Mouse (Mus musculus): ENCODE measurements around the gene Pon2.

The Pon2 gene

GRCm38 (mm10) chr6:5292841-5293240 lies 5.4 kb downstream of the Pon2 start:
- DNase-seq (ENCODE audit: low spot score in 2 of 2), result no peak

- no peak for DNase-seq (ENCODE audit: low spot score in 2 of 2)
Measured at GRCm38 (mm10) chr6:5291450-5291849, 6.8 kb downstream of the Pon2 start.

DNA sequence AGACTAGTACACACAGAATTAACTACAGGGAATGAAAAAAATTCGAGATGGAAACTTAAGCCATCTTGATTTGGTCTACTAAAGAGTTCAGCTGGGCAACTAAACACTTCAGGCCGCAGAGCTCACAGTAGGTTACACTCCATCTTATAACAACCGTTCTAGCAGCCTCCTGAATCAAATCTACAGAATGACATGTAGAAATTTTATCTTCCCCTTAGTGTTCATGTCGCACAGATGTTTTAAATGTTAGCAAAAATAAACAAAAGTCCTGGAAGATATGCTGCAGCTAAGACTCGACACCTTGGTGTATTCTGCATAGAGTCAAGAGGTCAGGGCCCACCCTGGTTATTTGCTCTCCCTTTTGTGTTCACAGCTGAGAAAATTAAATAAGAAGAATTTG lies 10.3 kb downstream of the Pon2 start:
- DNase-seq (ENCODE audit: low spot score in 2 of 2), result no peak

GRCm38 (mm10) chr6:5287392-5287791 lies 10.9 kb downstream of the Pon2 start:
- DNase-seq (ENCODE audit: low spot score in 2 of 2), result no peak

DNA sequence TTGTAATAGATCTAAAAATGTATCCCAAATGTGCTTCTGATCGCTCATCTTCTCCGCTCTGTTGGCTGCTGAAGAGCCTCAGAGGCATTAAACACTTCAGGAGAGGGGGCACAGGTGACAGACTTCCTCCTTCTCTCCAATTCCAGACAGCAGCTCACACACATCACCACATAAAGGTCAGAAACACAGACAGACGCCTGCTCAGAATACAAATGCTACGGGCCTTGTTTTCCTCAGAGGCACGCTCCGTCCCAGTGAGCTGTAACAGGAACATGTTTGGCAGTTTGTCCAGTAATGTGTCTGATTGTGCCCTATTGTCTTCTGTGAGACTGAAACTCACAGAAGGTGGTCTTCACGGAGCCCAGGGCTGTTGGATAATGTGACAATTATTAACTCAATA lies 15.8 kb downstream of the Pon2 start:
- no peak for DNase-seq (ENCODE audit: low spot score in 2 of 2)

- DNase-seq (ENCODE audit: low spot score in 2 of 2), result no peak
Measured at GRCm38 (mm10) chr6:5280576-5281305, 17.5 kb downstream of the Pon2 start.

- no peak for DNase-seq (ENCODE audit: low spot score in 2 of 2)
Measured at GRCm38 (mm10) chr6:5277972-5278371, 20.3 kb downstream of the Pon2 start.

- DNase-seq (ENCODE audit: low spot score in 2 of 2), result no peak
Measured at GRCm38 (mm10) chr6:5269641-5270040, 28.6 kb downstream of the Pon2 start.

GRCm38 (mm10) chr6:5264793-5265192 lies 33.5 kb downstream of the Pon2 start:
- no peak for DNase-seq (ENCODE audit: low spot score in 2 of 2)

GRCm38 (mm10) chr6:5263250-5263999 lies 34.8 kb downstream of the Pon2 start:
- no peak for DNase-seq (ENCODE audit: low spot score in 2 of 2)

GRCm38 (mm10) chr6:5262322-5263249 lies 35.7 kb downstream of the Pon2 start:
- no peak for DNase-seq (ENCODE audit: low spot score in 2 of 2)

GRCm38 (mm10) chr6:5255722-5256451 lies 42.4 kb downstream of the Pon2 start, which contains the start of gene Pon3:
Gene Pon3 (minus strand): TSS chr6:5256286.
- peak in 1 of 2 experiments; percentile 4 for DNase-seq (ENCODE audit: low spot score in 2 of 2)

DNA sequence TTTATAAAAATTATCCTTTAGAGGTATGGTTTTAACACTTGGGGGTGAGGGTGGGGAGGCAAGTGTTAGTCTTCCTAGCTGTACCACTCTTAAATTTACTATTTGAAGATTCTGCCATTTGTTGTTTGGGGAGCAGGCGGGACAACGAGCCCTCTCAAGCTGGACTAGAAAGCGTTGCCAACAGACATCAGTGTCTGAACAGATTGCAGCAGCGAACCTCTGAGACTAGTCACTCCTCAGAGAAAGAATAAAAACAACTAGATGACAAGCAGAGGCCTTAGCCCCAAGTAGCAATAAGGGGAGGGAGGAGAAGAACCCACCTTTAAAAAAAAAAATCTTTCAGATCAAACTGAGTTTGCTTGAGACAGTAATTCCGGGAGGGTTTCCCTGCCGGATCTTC lies 43.0 kb downstream of the Pon2 start:
- no peak for DNase-seq (ENCODE audit: low spot score in 2 of 2)

DNA sequence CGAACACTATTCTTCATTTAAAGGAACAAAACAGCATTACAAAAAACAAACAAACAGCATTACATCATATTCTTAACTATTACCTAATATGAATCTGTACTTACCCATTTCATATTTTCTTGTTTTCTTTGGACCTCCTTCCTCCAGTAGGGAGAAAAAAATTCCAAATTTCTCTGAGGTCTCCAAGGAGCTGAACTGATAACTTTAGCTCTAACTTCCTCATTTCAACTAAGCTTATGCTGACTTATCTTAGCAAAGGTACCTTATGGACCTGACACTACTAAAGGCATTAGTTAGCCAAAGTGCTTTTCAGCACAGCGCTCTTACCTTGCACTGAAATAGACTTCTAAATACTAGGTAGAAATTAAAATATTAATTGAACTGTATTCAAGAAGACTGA lies 43.4 kb downstream of the Pon2 start:
- DNase-seq (ENCODE audit: low spot score in 2 of 2), result no peak

DNA sequence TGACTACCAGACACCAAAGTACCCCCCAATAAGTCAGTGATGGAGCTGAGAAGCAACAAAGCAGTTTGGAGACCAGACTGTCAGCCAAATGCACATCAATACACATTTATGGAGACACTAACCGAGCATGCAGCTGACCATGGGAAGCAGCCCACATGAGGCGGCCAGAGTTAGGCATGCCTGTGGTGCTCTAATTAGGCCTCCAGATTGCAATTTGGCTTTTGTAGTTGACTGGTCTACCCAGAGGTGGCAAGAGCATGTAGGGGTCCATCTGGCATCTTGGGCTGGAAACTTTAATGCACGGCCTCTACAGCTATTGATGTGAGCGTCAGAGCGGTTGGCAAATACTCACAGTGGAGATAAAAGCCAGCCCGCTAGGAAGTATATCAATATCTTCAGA lies 52.3 kb downstream of the Pon2 start:
- DNase-seq (ENCODE audit: low spot score in 2 of 2), result no peak

DNA sequence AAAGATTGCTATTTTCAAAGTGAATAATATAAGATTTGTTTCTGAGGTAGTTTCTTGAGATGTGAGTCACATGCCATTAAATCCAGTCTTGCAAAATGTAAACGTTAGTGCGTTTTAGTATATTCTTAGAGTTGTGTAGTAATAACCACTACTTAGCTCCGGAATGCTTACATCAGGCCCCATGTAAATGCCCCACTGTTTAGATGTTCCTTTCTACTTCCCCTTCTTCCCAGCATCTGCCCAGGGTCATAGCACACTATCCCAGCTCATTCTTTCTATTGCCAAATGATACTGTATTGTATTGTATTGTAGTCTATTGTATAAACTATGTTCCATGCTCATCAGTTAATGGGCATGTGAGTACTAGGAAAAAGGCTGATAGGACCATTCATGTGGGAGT lies 59.5 kb downstream of the Pon2 start:
- DNase-seq (ENCODE audit: low spot score in 2 of 2), result no peak

- DNase-seq (ENCODE audit: low spot score in 2 of 2), result no peak
Measured at GRCm38 (mm10) chr6:5237510-5237909, 60.7 kb downstream of the Pon2 start.

DNA sequence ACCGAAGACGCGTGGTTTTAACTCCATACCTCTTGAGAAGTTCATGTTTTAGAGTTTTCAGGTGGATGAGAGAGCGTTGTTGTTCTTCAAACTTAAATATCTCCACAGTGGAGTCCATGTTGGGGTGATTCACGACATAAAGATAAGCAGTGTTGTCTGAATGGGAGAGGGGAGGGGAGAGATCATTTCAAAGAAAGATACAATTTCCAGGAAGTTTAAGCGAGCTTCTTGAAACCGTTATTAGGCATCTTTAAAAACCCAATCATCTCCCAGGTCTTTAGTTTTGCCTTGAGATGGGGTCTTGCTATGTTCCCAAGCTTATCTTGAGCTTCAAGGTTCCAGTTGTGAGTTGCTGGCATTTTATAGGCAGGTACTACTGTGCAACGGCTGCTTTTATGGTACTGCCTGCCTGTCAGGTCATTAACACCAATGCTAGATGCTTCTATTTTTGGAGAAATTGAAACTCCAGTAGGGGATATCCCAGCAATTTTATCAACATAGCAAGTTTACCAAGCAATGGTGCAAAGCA lies 61.3 kb downstream of the Pon2 start:
- no peak for DNase-seq (ENCODE audit: low spot score in 2 of 2)

DNA sequence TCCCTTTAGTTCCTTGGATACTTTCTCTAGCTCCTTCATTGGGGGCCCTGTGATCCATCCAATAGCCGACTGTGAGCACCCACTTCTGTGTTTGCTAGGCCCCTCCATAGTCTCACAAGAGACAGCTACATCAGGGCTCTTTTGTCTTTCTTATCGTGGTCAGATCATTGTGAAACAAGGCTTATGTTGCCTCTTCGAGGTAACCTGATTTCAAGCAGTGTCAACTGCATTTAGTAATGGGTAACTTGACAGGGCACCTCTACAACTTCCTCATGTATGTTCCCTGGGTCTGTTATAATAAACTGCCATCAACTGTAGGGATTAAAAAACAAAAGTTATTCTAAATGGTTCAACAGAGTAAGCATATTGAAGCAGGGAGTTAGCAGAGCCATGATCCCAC lies 63.7 kb downstream of the Pon2 start:
- DNase-seq (ENCODE audit: low spot score in 2 of 2), result no peak

- no peak for DNase-seq (ENCODE audit: low spot score in 2 of 2)
Measured at GRCm38 (mm10) chr6:5233812-5234211, 64.4 kb downstream of the Pon2 start.

- no peak for DNase-seq (ENCODE audit: low spot score in 2 of 2)
Measured at GRCm38 (mm10) chr6:5232022-5232421, 66.2 kb downstream of the Pon2 start.
